Mouse (Mus musculus): ENCODE data around the gene Polr2f.

Gene Polr2f

GRCm38 (mm10) chr15:79122546-79122945 lies 18.3 kb upstream of the Polr2f start:
- DNase-seq = no peak

GRCm38 (mm10) chr15:79123751-79124150 lies 17.1 kb upstream of the Polr2f start:
- DNase-seq = no peak

- DNase-seq = no peak
Observed at GRCm38 (mm10) chr15:79124331-79124875, 16.4 kb upstream of the Polr2f start.

- DNase-seq = peak; percentile 55 to 60
Observed at GRCm38 (mm10) chr15:79126217-79126932, 14.4 kb upstream of the Polr2f start.

GRCm38 (mm10) chr15:79127101-79127500 lies 13.7 kb upstream of the Polr2f start:
- no peak for DNase-seq

GRCm38 (mm10) chr15:79128208-79128607 lies 12.6 kb upstream of the Polr2f start:
- DNase-seq = no peak

- DNase-seq = no peak
Observed at GRCm38 (mm10) chr15:79129311-79129710, 11.5 kb upstream of the Polr2f start.

- DNase-seq = peak; percentile 77 to 84
Observed at GRCm38 (mm10) chr15:79130782-79131181, 10.0 kb upstream of the Polr2f start.

GRCm38 (mm10) chr15:79131442-79131841 lies 9.4 kb upstream of the Polr2f start:
- DNase-seq = peak; percentile 92 to 95

GRCm38 (mm10) chr15:79133191-79133661 lies 7.6 kb upstream of the Polr2f start:
- DNase-seq = no peak

GRCm38 (mm10) chr15:79134496-79135270 lies 6.1 kb upstream of the Polr2f start:
- DNase-seq = no peak

GRCm38 (mm10) chr15:79135332-79135731 lies 5.5 kb upstream of the Polr2f start:
- no peak for DNase-seq

- no peak for DNase-seq
Observed at GRCm38 (mm10) chr15:79135783-79136575, 4.8 kb upstream of the Polr2f start.

- no peak for DNase-seq
Observed at GRCm38 (mm10) chr15:79139640-79140039, 1.2 kb upstream of the Polr2f start.

GRCm38 (mm10) chr15:79141566-79141917 lies 733 bp downstream of the Polr2f start:
- DNase-seq = no peak

- no peak for DNase-seq
Observed at GRCm38 (mm10) chr15:79143316-79143715, 2.5 kb downstream of the Polr2f start.

GRCm38 (mm10) chr15:79144021-79144420 lies 3.2 kb downstream of the Polr2f start:
- no peak for DNase-seq

GRCm38 (mm10) chr15:79145522-79145921 lies 4.7 kb downstream of the Polr2f start:
- DNase-seq = no peak

- DNase-seq = peak; percentile 77 to 84
Observed at GRCm38 (mm10) chr15:79148533-79148932, 7.7 kb downstream of the Polr2f start.

GRCm38 (mm10) chr15:79151881-79152280 lies 11.1 kb downstream of the Polr2f start:
- no peak for DNase-seq

- DNase-seq = no peak
Observed at GRCm38 (mm10) chr15:79152709-79153108, 11.9 kb downstream of the Polr2f start.

GRCm38 (mm10) chr15:79155572-79155971 lies 14.8 kb downstream of the Polr2f start:
- no peak for DNase-seq

- peak in 1 of 2 experiments; percentile 20 for DNase-seq
Observed at GRCm38 (mm10) chr15:79162301-79162700, 21.5 kb downstream of the Polr2f start.

All from lung, adult 18-20 months (tissue).